Mouse (Mus musculus) right cerebral cortex, adult 18-20 months (tissue): ENCODE measurements at regions not wholly inside any gene's neighbourhood (a gene's known extent, or its start where the extent isn't known, plus 50 kb on each side); places are given as distances from the start of the nearest gene placed in this dataset.

ENCODE experiments used
- DNase-seq: peaks from one replicate; pipeline ENCODE4 v3.0.0; 2022; ENCODE audit warnings: mixed read lengths

GRCm38 (mm10) chr17:45285621-45286189, 147.8 kb downstream of the Cdc5l start:
- DNase-seq = no peak

- no peak for DNase-seq
Measured at GRCm38 (mm10) chr17:45281554-45281953, 152.0 kb downstream of the Cdc5l start.

DNA sequence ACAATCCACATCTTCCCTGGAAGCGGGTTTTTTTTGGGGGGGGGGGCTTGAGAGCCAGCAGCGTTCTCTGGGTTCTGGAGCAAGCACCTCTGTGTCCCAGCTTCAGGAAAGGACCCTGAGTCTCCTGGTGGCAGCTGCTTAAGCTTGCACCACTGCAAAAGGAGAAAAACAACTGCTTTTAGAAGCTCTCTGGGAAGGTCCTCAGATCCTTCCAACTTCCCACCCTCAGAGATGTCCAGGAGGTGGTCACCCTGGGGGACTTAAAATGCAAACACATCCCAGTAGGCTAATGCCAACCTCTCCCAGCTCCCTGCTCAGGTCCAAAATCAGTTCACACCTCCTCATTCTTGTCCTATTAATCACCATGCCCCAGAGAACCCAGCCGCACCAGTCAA, 153.7 kb downstream of the Cdc5l start:
- no peak for DNase-seq

- DNase-seq = no peak
Measured at GRCm38 (mm10) chr17:45279075-45279810, 154.3 kb downstream of the Cdc5l start.

GRCm38 (mm10) chr17:45277516-45277915, 156.0 kb downstream of the Cdc5l start:
- no peak for DNase-seq

DNA sequence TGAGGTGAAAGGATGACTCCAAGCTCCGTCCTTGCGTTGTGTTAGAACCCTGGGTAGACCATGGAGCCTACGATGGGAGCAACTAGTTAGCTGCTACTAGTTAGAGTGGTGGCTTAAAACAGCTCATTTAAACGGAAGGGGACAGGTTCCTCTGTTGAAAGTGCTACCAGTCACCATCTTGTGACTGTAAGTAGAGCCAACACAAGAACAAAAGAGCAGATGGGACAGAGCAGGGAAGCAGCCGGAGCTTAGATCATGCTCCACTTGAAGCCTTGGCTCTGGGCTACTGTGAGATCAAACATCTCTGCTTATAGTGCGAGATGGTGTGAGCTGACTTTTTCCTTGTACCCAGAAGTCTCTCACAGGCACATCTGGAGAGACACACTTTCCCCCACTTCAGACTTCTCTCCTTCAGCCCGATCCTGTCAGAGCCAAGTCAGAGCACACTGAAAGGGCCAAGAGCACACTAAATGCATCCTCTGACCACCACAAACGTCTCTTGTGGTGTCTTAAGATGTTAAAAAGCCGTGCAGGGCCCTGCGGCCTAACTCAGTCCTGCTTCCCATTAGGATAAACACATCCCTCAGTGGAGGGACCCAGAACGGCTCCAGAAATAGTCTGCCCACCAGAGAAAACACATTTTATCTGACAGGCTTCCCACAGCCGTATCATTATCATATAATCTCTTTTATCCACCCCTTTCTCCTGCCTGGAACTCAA, 156.7 kb downstream of the Cdc5l start:
- no peak for DNase-seq

DNA sequence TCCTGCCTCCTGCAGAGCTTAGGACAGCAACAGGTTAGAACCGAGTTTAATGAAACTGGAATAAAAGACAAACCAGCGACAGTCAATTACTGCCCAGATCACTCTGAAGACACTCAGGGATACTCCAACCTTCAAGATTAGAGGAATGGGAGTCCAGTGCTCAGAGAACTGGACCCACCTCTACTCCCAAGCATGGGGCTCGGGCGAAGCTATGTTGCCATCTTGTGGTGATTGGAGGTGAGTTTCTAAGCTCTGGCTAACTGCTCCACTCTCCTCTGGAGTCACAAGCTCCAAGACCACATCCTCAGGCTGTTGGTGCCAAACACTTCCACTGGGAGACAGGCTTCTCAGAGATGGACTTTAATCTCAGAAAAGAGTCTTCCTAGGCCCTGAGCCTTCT, 158.6 kb downstream of the Cdc5l start:
- no peak for DNase-seq

DNA sequence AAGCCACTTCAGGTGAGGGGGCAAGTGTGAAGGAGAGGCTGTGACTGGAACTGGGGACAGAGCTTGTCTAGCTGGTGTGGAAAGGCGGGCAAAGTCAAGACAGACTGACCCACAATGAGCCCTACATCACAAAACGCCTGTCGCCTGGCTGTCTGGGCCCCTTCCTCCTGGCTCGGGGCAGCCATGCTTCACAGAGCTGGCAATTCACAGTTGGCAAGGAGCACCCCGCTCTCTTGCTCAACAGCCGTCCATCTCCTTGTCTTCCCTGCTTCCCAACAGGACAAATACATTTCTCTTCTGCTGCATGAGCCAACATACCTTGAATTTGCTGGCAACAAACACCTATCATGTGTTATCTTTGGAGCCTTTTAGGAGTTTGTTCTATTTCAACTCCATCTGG, 166.8 kb downstream of the Cdc5l start:
- DNase-seq = no peak

- DNase-seq = no peak
Measured at GRCm38 (mm10) chr17:45265587-45265986, 167.9 kb downstream of the Cdc5l start.

DNA sequence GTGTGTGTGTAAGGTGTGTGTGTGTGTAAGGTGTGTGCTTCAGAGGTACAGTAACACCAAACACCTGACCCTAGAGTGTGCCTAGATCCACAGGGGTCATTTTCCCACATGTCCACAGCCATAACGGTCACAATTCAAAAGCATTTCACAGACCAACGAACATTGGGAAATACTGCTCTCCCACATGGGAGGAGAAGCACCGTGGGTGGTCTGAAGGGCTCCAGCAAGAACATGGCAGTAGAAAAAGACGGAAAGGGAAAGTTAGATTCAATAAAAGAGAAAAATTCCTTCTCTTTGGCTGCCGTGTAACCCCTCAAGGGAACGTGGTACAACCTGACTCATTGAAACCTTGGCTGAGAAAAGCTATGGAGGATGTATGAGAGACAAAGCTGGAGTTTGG, 169.1 kb downstream of the Cdc5l start:
- no peak for DNase-seq

GRCm38 (mm10) chr17:45260421-45260820, 173.1 kb downstream of the Cdc5l start:
- DNase-seq = no peak

- no peak for DNase-seq
Measured at GRCm38 (mm10) chr17:45258007-45258406, 175.5 kb downstream of the Cdc5l start.

GRCm38 (mm10) chr17:45252593-45253230, 180.8 kb downstream of the Cdc5l start:
- DNase-seq = no peak

- DNase-seq = peak; percentile 71
Measured at GRCm38 (mm10) chr17:45251034-45251730, 182.4 kb downstream of the Cdc5l start.

DNA sequence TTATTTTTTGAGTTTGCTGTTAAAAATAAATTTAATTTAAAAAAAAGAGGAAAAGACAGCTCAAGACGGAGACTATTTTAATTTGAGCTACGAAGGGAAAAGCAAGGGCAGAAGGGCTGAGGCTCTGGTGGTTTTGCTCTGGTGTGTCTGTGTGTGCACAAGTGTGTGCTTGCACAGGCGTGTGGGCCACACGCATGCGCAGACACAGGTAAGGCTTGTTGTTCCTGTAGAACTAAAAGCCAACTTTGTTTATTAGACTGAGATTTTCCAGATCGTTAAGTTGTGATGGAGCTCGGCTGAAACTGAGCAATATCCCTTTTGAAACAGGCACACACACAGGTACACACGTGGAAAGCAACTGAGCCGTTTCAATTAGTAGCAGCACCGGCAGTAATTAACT, 183.1 kb downstream of the Cdc5l start:
- DNase-seq = no peak

GRCm38 (mm10) chr17:45247142-45248137, 186.1 kb downstream of the Cdc5l start:
- DNase-seq = no peak

DNA sequence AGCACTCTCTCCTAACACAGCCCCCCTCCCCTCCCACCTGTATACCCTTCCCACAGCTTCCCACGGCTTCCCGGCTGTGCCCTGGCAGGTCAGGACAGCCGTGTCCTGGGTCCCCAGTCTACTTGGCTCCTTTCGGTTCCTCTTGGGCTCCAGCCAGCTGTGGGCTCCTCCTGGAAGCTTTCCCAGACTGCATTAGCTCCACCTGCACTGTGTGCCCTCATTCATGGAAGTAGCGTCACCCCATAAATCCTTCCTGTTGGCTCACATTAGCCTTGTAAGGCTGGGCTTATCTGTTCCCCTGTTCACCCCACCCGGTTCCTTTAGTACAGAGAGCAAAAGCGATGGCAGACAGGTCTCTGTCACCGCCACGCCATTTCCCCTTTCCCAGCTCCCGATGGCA, 188.7 kb downstream of the Cdc5l start:
- no peak for DNase-seq

DNA sequence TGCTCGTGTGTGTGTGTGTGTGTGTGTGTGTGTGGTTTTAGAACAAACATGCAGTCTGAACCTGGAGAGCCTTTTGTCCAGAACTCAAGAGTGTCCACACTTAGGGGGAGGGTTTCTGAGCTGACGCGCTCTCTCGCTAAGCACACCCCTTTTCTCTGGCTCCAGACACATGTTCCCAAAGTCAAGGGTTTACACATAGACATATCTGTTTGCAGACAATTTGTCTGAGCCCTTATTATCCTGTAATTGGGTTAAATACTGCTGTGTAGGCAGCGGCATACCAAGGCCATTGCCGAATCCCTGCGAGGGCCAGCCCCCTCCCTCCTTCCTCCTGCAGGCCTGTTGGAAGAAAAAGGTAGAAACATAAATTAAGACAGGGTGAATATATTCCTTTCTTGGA, 190.4 kb downstream of the Cdc5l start:
- DNase-seq = no peak

GRCm38 (mm10) chr17:45242076-45242475, 191.5 kb downstream of the Cdc5l start:
- DNase-seq = peak; percentile 54

GRCm38 (mm10) chr17:45240963-45241543, 192.5 kb downstream of the Cdc5l start:
- no peak for DNase-seq

DNA sequence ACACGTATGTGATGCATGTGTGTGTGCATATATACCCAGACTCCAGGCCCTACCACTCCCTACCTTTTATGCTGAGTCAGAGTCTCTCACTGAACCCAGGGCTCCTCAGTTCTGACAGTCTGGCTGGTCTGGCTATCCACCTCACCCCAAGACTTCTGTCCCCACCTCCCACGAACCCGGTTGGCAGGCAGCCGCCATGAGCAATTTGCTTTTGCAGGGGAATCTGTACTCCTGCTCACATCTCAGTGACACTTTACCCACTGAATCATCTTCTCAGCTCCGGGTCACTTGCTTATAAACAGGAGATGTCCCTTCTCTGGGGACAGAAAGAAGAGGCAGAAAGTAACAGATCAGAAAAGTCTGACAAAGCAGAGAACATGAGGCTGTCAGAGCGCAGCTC, 193.0 kb downstream of the Cdc5l start:
- DNase-seq = peak; percentile 28
